Mouse (Mus musculus): ENCODE measurements around the gene Klf6. TPM values are rescaled to one million over a fixed set of nuclear protein-coding genes. Genes with fewer than 3 reads are reported as not detected.

Klf6 gene
- polyA plus RNA-seq, 1 experiment = 1.8 TPM

GRCm38 (mm10) chr13:5869842-5870241, 8.6 kb downstream of the Klf6 start:
- Histone ChIP-seq H3K4me3 (ENCODE audit: control insufficient read depth, low read depth, low read length) (no peak overlapping the region), H3K4me1 (ENCODE audit: control insufficient read depth, insufficient read depth, low read length) (peaks cover 5% of the 10 kb centered on the region), H3K27me3 (ENCODE audit: control insufficient read depth, insufficient read depth, low read length) (no peaks in the 10 kb centered on the region), H3K27ac (ENCODE audit: control insufficient read depth, insufficient read depth, low read depth, low read length) (no peak overlapping the region), H3K36me3 (ENCODE audit: control insufficient read depth, insufficient read depth, low read length) (no peaks in the 10 kb centered on the region)
- TF ChIP-seq POLR2A (IDR thresholded peaks at IDR 0.05; ENCODE audit: control insufficient read depth, low read depth, low read length) (no peak), CTCF (IDR thresholded peaks at IDR 0.05; ENCODE audit: control insufficient read depth, insufficient read depth, insufficient replicate concordance, low read depth, low read length) (no peak)

GRCm38 (mm10) chr13:5870382-5871272, 9.3 kb downstream of the Klf6 start:
- Histone ChIP-seq H3K27ac (ENCODE audit: control insufficient read depth, insufficient read depth, low read depth, low read length) (no peak overlapping the region), H3K36me3 (ENCODE audit: control insufficient read depth, insufficient read depth, low read length) (no peaks in the 10 kb centered on the region), H3K27me3 (ENCODE audit: control insufficient read depth, insufficient read depth, low read length) (no peaks in the 10 kb centered on the region), H3K4me3 (ENCODE audit: control insufficient read depth, low read depth, low read length) (no peak overlapping the region), H3K4me1 (ENCODE audit: control insufficient read depth, insufficient read depth, low read length) (peaks cover 2% of the 10 kb centered on the region; the same call in 1 of the 2 replicates)
- TF ChIP-seq POLR2A (IDR thresholded peaks at IDR 0.05; ENCODE audit: control insufficient read depth, low read depth, low read length) (no peak), CTCF (IDR thresholded peaks at IDR 0.05; ENCODE audit: control insufficient read depth, insufficient read depth, insufficient replicate concordance, low read depth, low read length) (no peak)

GRCm38 (mm10) chr13:5871414-5871813, 10.1 kb downstream of the Klf6 start:
- H3K4me1 ChIP-seq (ENCODE audit: control insufficient read depth, insufficient read depth, low read length) = peaks cover 2% of the 10 kb centered on the region; the same call in 1 of the 2 replicates
- H3K4me3 ChIP-seq (ENCODE audit: control insufficient read depth, low read depth, low read length) = no peak overlapping the region
- TF ChIP-seq POLR2A (IDR thresholded peaks at IDR 0.05; ENCODE audit: control insufficient read depth, low read depth, low read length) = no peak
- no peak for TF ChIP-seq CTCF (IDR thresholded peaks at IDR 0.05; ENCODE audit: control insufficient read depth, insufficient read depth, insufficient replicate concordance, low read depth, low read length)
- H3K36me3 ChIP-seq (ENCODE audit: control insufficient read depth, insufficient read depth, low read length) = no peaks in the 10 kb centered on the region
- no peak overlapping the region for H3K27ac ChIP-seq (ENCODE audit: control insufficient read depth, insufficient read depth, low read depth, low read length)
- no peaks in the 10 kb centered on the region for H3K27me3 ChIP-seq (ENCODE audit: control insufficient read depth, insufficient read depth, low read length)

GRCm38 (mm10) chr13:5873681-5874080, 12.4 kb downstream of the Klf6 start:
- Histone ChIP-seq H3K27me3 (ENCODE audit: control insufficient read depth, insufficient read depth, low read length) (no peaks in the 10 kb centered on the region), H3K4me1 (ENCODE audit: control insufficient read depth, insufficient read depth, low read length) (peaks cover 2% of the 10 kb centered on the region; the same call in 1 of the 2 replicates)

GRCm38 (mm10) chr13:5875478-5875877, 14.2 kb downstream of the Klf6 start:
- Histone ChIP-seq H3K4me1 (ENCODE audit: control insufficient read depth, insufficient read depth, low read length) (peaks cover 2% of the 10 kb centered on the region; the same call in 1 of the 2 replicates), H3K27ac (ENCODE audit: control insufficient read depth, insufficient read depth, low read depth, low read length) (no peak overlapping the region), H3K4me3 (ENCODE audit: control insufficient read depth, low read depth, low read length) (no peak overlapping the region), H3K27me3 (ENCODE audit: control insufficient read depth, insufficient read depth, low read length) (no peaks in the 10 kb centered on the region), H3K36me3 (ENCODE audit: control insufficient read depth, insufficient read depth, low read length) (no peaks in the 10 kb centered on the region)
- TF ChIP-seq POLR2A (IDR thresholded peaks at IDR 0.05; ENCODE audit: control insufficient read depth, low read depth, low read length) = no peak

More at GRCm38 (mm10) chr13:5873681-5874080, 12.4 kb downstream of the Klf6 start:
- TF ChIP-seq POLR2A (IDR thresholded peaks at IDR 0.05; ENCODE audit: control insufficient read depth, low read depth, low read length) (no peak), CTCF (IDR thresholded peaks at IDR 0.05; ENCODE audit: control insufficient read depth, insufficient read depth, insufficient replicate concordance, low read depth, low read length) (no peak)
- Histone ChIP-seq H3K27ac (ENCODE audit: control insufficient read depth, insufficient read depth, low read depth, low read length) (no peak overlapping the region), H3K4me3 (ENCODE audit: control insufficient read depth, low read depth, low read length) (no peak overlapping the region), H3K36me3 (ENCODE audit: control insufficient read depth, insufficient read depth, low read length) (no peaks in the 10 kb centered on the region)

GRCm38 (mm10) chr13:5878748-5879147, 17.5 kb downstream of the Klf6 start:
- H3K27me3 ChIP-seq (ENCODE audit: control insufficient read depth, insufficient read depth, low read length) = no peaks in the 10 kb centered on the region
- TF ChIP-seq POLR2A (IDR thresholded peaks at IDR 0.05; ENCODE audit: control insufficient read depth, low read depth, low read length) = no peak
- TF ChIP-seq CTCF (IDR thresholded peaks at IDR 0.05; ENCODE audit: control insufficient read depth, insufficient read depth, insufficient replicate concordance, low read depth, low read length) = no peak
- H3K27ac ChIP-seq (ENCODE audit: control insufficient read depth, insufficient read depth, low read depth, low read length) = no peak overlapping the region

GRCm38 (mm10) chr13:5886810-5887209, 25.5 kb downstream of the Klf6 start:
- TF ChIP-seq CTCF (IDR thresholded peaks at IDR 0.05; ENCODE audit: control insufficient read depth, insufficient read depth, insufficient replicate concordance, low read depth, low read length) (no peak), POLR2A (IDR thresholded peaks at IDR 0.05; ENCODE audit: control insufficient read depth, low read depth, low read length) (no peak)
- H3K4me3 ChIP-seq (ENCODE audit: control insufficient read depth, low read depth, low read length) = no peak overlapping the region
- no peaks in the 10 kb centered on the region for H3K27me3 ChIP-seq (ENCODE audit: control insufficient read depth, insufficient read depth, low read length)
- no peak overlapping the region for H3K27ac ChIP-seq (ENCODE audit: control insufficient read depth, insufficient read depth, low read depth, low read length)
- no peaks in the 10 kb centered on the region for H3K4me1 ChIP-seq (ENCODE audit: control insufficient read depth, insufficient read depth, low read length)
- H3K36me3 ChIP-seq (ENCODE audit: control insufficient read depth, insufficient read depth, low read length) = no peaks in the 10 kb centered on the region

More at GRCm38 (mm10) chr13:5878748-5879147, 17.5 kb downstream of the Klf6 start:
- Histone ChIP-seq H3K36me3 (ENCODE audit: control insufficient read depth, insufficient read depth, low read length) (no peaks in the 10 kb centered on the region), H3K4me1 (ENCODE audit: control insufficient read depth, insufficient read depth, low read length) (no peaks in the 10 kb centered on the region), H3K4me3 (ENCODE audit: control insufficient read depth, low read depth, low read length) (no peak overlapping the region)

Data from testis, adult 2 months (tissue).